Mouse (Mus musculus) erythroblast, embryonic 14.5 days (primary cell): ENCODE results near the gene Fam114a1.

ENCODE experiments used
- GATA1 ChIP-seq: IDR thresholded peaks from 2 replicates; pipeline ENCODE4 v1.6.1; 2012; ENCODE audit warnings: low read length, inconsistent platforms, mixed read lengths
- TAL1 ChIP-seq: IDR thresholded peaks from 3 replicates; pipeline ENCODE4 v1.6.1; 2012; ENCODE audit warnings: low read length, inconsistent platforms, mixed read lengths

GRCm38 (mm10) chr5:65015508-65015907 is 45.6 kb downstream of the Fam114a1 start:
- no peak for TF ChIP-seq GATA1
- no peak for TF ChIP-seq TAL1
